Mouse (Mus musculus) embryonic facial prominence, embryonic 14.5 days (tissue): ENCODE data around the gene Eaf2. TPM values are rescaled to one million over a fixed set of nuclear protein-coding genes. Genes with fewer than 3 reads are reported as not detected.
"Not testable (repeated sequence)": the region's sequence is repeated elsewhere in the genome, so short reads cannot be mapped to it uniquely, and the experiment has no call there.

Experiments used
- ATAC-seq: fragments of 200-750 bp; cut with Nextera tagmentation; 2 replicates; pipeline ENCODE4 v1.8.0; 2017; ENCODE audit warnings: low read depth, moderate number of reproducible peaks, moderate TSS enrichment
- DNase-seq: peaks from one replicate; pipeline ENCODE4 v3.0.0-alpha.2; 2015; ENCODE audit warnings: low spot score
- H3K27ac ChIP-seq: fragments of 300-500 bp; sonication (generic); replicated peaks from 2 replicates; pipeline ENCODE4 v1.5.1; 2014; ENCODE audit warnings: low read depth, mild to moderate bottlenecking, low read length, moderate library complexity
- H3K27me3 ChIP-seq: fragments of 300-500 bp; sonication (generic); replicated peaks from 2 replicates; pipeline ENCODE4 v1.6.1; 2014; ENCODE audit warnings: low read length; ENCODE audit not compliant: control insufficient read depth, insufficient read depth
- H3K36me3 ChIP-seq: fragments of 300-500 bp; sonication (generic); 2 replicates; pipeline ENCODE4 v1.6.1; 2014; ENCODE audit warnings: low read length, mixed read lengths; ENCODE audit not compliant: control insufficient read depth, insufficient read depth
- H3K4me1 ChIP-seq: fragments of 300-500 bp; sonication (generic); 2 replicates; pipeline ENCODE4 v1.6.1; 2014; ENCODE audit warnings: antibody characterized with exemption, low read length; ENCODE audit not compliant: control insufficient read depth, insufficient read depth
- H3K4me2 ChIP-seq: fragments of 300-500 bp; sonication (generic); 2 replicates; pipeline ENCODE4 v1.6.1; 2014; ENCODE audit warnings: low read depth, mild to moderate bottlenecking, low read length, moderate library complexity, mixed read lengths
- H3K4me3 ChIP-seq: fragments of 300-500 bp; sonication (generic); 2 replicates; pipeline ENCODE4 v1.5.1; 2014; ENCODE audit warnings: low read depth, mild to moderate bottlenecking, low read length
- H3K9ac ChIP-seq: fragments of 300-500 bp; sonication (generic); 2 replicates; pipeline ENCODE4 v1.6.1; 2014; ENCODE audit warnings: low read depth, mild to moderate bottlenecking, low read length, moderate library complexity, mixed read lengths
- H3K9me3 ChIP-seq: fragments of 300-500 bp; sonication (generic); 2 replicates; pipeline ENCODE4 v1.6.1; 2016; ENCODE audit warnings: low read length; ENCODE audit not compliant: control insufficient read depth
- WGBS: fragments of 180-500 bp; shearing (Covaris S2); extraction: QIAGEN DNeasy Blood & Tissue Kit; methylation state at CpG from one replicate; pipeline ENCODE4 v1.1.7; 2014; 5-methylcytosine and 5-hydroxymethylcytosine counted together
- polyA plus RNA-seq: library from polyadenylated mRNA; unstranded; fragments of >200 nt; fragmentation: Nextera tagmentation; extraction: Ambion mirVana; gene quantifications from 2 replicates; pipeline ENCODE4 v1.2.1, GENCODE M21; 2014

Gene Eaf2
- polyA plus RNA-seq, 1 experiment from 2014 or later = 3.4 TPM

DNA sequence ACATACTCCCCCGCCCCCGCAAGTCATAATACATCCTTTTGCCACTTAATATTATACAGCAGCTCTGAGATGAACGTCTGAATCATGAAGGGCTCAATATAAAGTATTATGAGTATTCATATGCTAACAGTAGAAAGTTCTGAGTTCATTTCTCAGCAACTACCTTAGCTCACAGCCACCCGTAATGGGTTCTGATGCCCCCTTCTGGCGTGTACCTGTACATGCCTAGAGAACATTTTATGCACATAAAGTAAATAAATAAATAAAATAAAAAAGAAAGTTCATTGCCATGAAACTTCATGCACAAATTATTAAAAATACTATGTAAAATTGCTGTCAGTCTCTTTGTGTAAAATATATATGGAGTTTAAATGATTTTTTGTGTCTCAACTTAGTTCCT, 2.5 kb upstream of the Eaf2 start:
- 76% methylated on average over 5 of the region's 5 CpGs for WGBS
- no peaks in the 10 kb centered on the region for H3K27me3 ChIP-seq
- no peak overlapping the region for H3K4me2 ChIP-seq
- peaks cover 6% of the 10 kb centered on the region; the same call in 1 of the 2 replicates for H3K4me1 ChIP-seq
- ATAC-seq (no peak), DNase-seq (no peak)
- no peaks in the 10 kb centered on the region for H3K9me3 ChIP-seq
- no peak overlapping the region for H3K9ac ChIP-seq
- peaks cover 8% of the 10 kb centered on the region for H3K36me3 ChIP-seq
- no peak overlapping the region for H3K27ac ChIP-seq
- no peak overlapping the region for H3K4me3 ChIP-seq

DNA sequence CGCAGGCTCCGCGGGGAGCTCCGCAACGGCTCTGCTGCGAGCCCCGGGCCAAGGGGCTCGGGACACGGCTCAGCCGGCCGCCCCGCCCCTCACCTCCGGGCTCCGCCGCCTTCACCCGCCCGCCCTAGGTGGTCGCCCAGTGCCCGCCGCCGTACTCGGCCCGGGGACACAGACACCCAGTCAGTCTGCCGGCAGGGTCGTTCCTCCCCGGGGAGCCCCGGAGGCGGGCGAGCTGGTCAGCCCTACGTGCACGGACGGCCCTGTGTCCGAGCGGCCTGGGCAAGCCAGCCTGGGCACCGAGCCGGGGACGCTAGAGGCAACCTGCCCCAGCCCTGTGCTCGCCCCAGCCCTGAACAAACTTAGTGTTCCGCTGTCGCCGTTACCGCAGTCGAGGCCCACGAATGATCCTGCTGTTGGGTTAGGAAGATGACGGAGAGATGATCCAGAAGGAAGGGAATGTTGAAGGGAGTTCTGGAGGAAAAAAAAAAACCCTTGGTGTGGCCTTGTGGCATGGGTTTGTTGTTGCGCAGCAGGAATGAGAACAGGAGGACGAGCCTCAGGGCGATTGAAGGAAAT, 561 bp upstream of the Eaf2 start:
- Histone ChIP-seq H3K27ac (peak overlapping the region; percentile 84), H3K9me3 (no peaks in the 10 kb centered on the region), H3K9ac (peak overlapping the region; percentile 90), H3K27me3 (no peaks in the 10 kb centered on the region), H3K4me2 (peak overlapping the region; percentile 71), H3K4me1 (peaks cover 6% of the 10 kb centered on the region; the same call in 1 of the 2 replicates), H3K36me3 (peaks cover 25% of the 10 kb centered on the region), H3K4me3 (peak overlapping the region; percentile 83)
- WGBS = under 1% methylated on average over 19 of the region's 48 CpGs
- DNase-seq (peak; percentile 14), ATAC-seq (peak; percentile 56)

DNA sequence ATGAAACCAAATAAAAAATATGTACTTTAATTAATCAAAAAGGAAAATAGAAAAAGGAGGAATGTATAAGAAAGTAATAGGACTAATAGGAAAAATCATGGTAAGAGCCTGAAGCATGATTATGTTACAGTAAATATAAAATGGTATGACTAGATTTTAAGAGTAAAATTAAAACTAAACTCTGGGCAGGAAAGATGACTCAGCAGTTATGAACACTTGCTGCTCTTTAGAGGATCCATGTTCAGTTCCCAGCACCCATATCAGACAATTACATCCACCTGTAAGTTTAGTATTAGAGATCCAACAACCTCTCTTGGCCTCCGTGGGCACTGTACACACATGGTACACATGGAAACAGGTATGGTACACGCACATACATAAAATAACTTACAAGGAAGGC, 5.4 kb downstream of the Eaf2 start:
- Histone ChIP-seq H3K9ac (no peak overlapping the region), H3K4me1 (peaks cover 6% of the 10 kb centered on the region; the same call in 1 of the 2 replicates), H3K9me3 (no peaks in the 10 kb centered on the region), H3K4me2 (no peak overlapping the region), H3K36me3 (peaks cover 67% of the 10 kb centered on the region), H3K27ac (no peak overlapping the region), H3K27me3 (no peaks in the 10 kb centered on the region), H3K4me3 (no peak overlapping the region)
- no peak for ATAC-seq
- no peak for DNase-seq
- WGBS = 96% methylated on average over 2 of the region's 2 CpGs

DNA sequence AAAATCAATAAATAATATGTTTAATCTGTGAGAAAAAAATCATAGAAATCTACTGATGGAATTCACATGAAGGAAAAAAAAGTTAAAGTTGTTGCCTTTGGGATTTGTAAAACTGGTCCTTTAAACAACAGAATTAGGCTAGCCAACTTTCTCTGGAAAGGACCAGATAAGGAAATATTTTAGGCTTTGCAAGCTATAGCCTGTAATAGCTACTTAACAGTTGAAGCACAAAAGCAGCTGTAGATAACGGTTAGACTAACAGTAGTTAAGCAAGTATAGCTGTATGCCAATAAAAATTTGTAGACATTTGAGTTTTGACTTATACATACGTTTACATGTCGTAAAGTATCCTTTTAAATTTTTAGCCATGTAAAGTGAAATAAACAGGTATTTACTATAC, 11.2 kb downstream of the Eaf2 start:
- Histone ChIP-seq H3K9me3 (no peaks in the 10 kb centered on the region), H3K4me1 (no peaks in the 10 kb centered on the region), H3K4me2 (no peak overlapping the region), H3K9ac (no peak overlapping the region), H3K27ac (no peak overlapping the region), H3K36me3 (peaks cover 56% of the 10 kb centered on the region), H3K4me3 (no peak overlapping the region), H3K27me3 (no peaks in the 10 kb centered on the region)
- no peak for DNase-seq
- 95% methylated on average over 3 of the region's 3 CpGs for WGBS
- ATAC-seq = no peak

DNA sequence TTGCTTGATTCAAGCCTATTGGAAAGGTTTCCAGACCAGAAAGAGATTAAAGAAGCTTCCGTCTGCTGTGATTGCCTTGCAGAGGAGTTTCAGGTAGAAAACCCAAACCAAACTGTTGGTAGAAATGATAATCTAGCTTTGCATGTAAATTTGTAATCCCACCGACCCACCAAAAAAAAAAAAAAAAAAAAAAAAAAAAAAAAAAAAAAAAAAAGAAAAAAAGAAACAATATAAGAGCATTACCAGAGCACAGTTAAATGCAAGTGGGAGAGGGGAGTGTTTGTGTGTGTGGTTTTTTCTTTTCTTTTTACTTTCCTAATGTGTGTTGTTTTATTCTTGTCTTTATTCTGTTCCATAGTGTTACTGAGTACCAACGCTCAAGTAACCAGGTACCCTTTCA, 23.6 kb downstream of the Eaf2 start:
- Histone ChIP-seq H3K4me3 (no peak overlapping the region), H3K4me1 (no peaks in the 10 kb centered on the region), H3K36me3 (peaks cover 38% of the 10 kb centered on the region), H3K27me3 (no peaks in the 10 kb centered on the region), H3K9me3 (no peaks in the 10 kb centered on the region), H3K27ac (no peak overlapping the region), H3K9ac (no peak overlapping the region), H3K4me2 (no peak overlapping the region)
- ATAC-seq = no peak
- WGBS = 90% methylated on average over 3 of the region's 3 CpGs
- DNase-seq = no peak

DNA sequence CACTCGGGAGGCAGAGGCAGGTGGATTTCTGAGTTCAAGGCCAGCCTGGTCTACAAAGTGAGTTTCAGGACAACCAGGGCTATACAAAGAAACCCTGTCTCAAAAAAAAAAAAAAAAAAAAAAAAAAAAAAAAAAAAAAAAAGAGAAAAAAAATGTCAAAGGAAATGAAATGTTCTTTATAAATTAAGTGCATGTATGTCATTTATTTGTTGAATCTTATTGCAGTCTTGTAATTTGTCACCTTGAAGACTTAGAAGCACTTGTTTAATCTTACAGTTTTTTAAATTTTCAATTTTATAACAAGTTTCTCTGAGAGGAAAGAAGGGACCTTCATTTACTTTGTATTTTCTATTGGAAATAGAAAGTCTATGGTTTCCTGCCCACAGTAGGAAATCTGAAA, 27.9 kb downstream of the Eaf2 start:
- peaks cover 38% of the 10 kb centered on the region for H3K36me3 ChIP-seq
- WGBS = 88% methylated on average over 1 of the region's 1 CpGs
- H3K9me3 ChIP-seq, H3K27me3 ChIP-seq, H3K4me2 ChIP-seq, ATAC-seq, H3K27ac ChIP-seq, H3K9ac ChIP-seq, H3K4me1 ChIP-seq, H3K4me3 ChIP-seq, DNase-seq: not testable (repeated sequence)

DNA sequence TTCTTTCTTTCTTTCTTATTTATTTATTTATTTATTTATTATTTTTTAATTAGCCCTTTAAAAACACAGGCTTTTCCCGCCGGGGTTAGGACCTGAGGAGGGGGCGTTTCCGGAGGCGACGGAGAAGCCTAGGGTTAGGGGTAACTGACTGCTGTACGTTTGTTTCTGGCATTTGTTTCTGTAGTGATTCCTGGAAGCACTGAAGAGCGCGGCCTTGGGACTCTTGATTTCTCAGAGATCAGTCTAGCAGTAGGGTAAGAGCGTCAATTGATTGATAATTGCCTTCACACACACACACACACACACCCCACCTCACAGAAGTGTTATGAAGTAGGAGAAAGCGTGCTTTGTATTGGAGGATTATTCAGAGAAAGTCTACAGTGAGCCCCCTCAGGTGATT, 46.0 kb downstream of the Eaf2 start:
- Histone ChIP-seq H3K4me2 (peak overlapping the region; percentile 72), H3K27me3 (no peaks in the 10 kb centered on the region), H3K9ac (peak overlapping the region; percentile 92), H3K4me3 (peak overlapping the region; percentile 91), H3K36me3 (no peaks in the 10 kb centered on the region), H3K27ac (peak overlapping the region; percentile 75; the same call in 1 of the 2 replicates), H3K4me1 (no peaks in the 10 kb centered on the region; the same call in 1 of the 2 replicates), H3K9me3 (no peaks in the 10 kb centered on the region)
- 5% methylated on average over 11 of the region's 11 CpGs for WGBS
- DNase-seq (peak; percentile 9), ATAC-seq (no peak)

DNA sequence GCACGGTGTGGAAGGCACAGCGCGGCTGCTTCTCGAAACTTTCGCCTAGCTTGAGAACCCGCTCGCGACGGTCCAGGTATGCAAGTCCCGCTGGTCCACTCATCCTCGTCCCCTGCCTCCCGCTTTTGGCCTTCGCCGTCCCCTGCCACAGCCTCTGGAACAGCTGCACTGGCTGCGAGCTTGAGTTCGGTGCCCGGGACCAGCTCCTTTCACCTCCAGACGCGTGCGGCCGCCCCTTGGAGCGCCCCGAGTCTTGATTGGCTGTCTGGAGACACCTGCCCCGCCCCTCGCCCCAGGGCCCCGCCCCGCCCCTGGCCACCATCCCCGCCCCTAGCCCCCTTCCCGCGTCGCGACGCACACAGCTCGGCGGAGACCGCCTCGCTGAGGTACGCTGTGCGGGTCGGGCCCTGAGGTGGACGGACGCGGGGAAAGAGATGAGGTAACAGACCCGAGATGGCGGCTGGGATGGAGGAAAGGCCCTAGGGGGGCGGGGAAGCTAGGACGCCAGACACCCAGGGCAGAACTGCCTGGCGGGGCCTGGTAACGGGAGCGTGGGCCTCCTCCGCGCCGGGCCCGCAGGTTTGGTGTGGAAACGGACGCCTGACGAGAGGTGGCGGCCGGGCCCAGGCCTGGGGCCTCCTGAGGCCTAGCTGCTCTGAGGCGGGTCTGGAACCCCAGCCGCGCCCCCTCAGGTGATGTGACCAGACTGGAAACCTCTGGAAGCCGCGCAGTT, 46.6 kb downstream of the Eaf2 start, which contains the start of gene Iqcb1:
Iqcb1 (plus strand) TSS at position 332 of the 733 bp plus-strand sequence.
- Histone ChIP-seq H3K36me3 (no peaks in the 10 kb centered on the region), H3K4me1 (no peaks in the 10 kb centered on the region; the same call in 1 of the 2 replicates), H3K4me2 (peak within 1 kb of the TSS; percentile 72), H3K9me3 (no peaks in the 10 kb centered on the region), H3K4me3 (peak within 1 kb of the TSS; percentile 91), H3K27me3 (no peaks in the 10 kb centered on the region), H3K9ac (peak within 1 kb of the TSS; percentile 92), H3K27ac (peak within 1 kb of the TSS; percentile 75)
- ATAC-seq (peak; percentile 98), DNase-seq (peak; percentile 93)
- WGBS = 0% methylated on average over 20 of the region's 64 CpGs
